Mouse (Mus musculus): ENCODE measurements around the gene Ccer2.

- no peak for TF ChIP-seq POLR2A (IDR thresholded peaks at IDR 0.05; ENCODE audit: low read depth, low read length)
- no peak for TF ChIP-seq CTCF (conservative IDR thresholded peaks at IDR 0.05; ENCODE audit: insufficient read depth, insufficient read length, low read depth, low read length)
Observed at GRCm38 (mm10) chr7:28771867-28772266, 15.9 kb downstream of the Ccer2 start.
